Mouse (Mus musculus) cortical plate, adult 2 months (tissue): ENCODE data around the gene Pip5k1c.

ENCODE experiments used
- CTCF ChIP-seq: fragments of 200-500 bp; IDR thresholded peaks from 2 replicates; pipeline ENCODE4 v1.5.1; 2011; ENCODE audit warnings: mild to moderate bottlenecking, control low read depth, low read length; ENCODE audit not compliant: insufficient read depth; ENCODE audit errors: extremely low read depth
- POLR2A ChIP-seq: fragments of 200-500 bp; IDR thresholded peaks from 2 replicates; pipeline ENCODE4 v1.6.1; 2011; ENCODE audit warnings: mild to moderate bottlenecking, low read length, control low read depth; ENCODE audit not compliant: insufficient read depth; ENCODE audit errors: extremely low read depth

- peak; percentile 79 for TF ChIP-seq CTCF
- no peak for TF ChIP-seq POLR2A
Observed at GRCm38 (mm10) chr10:81304597-81305238, 12.0 kb downstream of the Pip5k1c start.
